Mouse (Mus musculus): ENCODE data around the gene Tpbgl. TPM values are rescaled to one million over a fixed set of nuclear protein-coding genes. Genes with fewer than 3 reads are reported as not detected.

Gene Tpbgl
- polyA plus RNA-seq, 1 experiment from 2014 or later = 0.32 TPM

DNA sequence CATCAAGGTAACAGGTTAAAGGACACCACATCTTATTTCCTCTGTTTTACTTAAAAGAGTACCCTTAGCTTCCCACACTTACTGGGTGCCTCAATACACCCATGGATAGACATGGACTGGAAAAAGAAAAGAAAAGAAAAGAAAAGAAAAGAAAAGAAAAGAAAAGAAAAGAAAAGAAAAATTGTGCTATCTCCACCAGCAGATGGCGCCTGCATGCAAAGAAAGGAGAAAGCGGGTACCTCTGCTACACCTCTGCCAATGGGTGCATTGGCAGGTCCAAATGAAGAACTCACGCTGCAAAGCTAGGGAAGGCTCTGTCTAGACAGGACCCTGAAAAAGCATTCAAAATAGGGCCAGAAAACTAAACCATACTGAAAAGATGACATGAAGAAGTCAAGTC lies 8.0 kb downstream of the Tpbgl start:
- 11% methylated on average over 3 of the region's 3 CpGs for WGBS

DNA sequence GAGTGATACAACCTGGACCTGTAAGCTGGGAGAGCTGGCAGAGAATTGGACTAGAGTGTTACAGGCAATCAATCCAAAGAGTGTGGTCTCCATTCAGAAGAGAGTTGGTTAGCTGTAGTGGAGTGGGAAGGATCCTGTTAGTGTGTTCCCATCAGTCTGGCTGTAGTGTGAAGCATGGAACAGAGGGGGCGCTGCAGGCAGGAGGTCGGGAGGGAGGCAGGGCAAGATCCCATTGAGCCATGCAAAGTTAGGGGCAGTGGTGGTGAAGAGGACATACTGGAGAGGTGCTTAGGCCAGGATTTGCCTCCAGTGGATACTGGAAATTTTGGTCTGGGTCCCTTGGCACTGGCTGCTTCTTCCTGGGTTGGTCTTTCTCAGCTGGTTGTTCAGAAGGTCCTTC lies 8.6 kb downstream of the Tpbgl start:
- ATAC-seq (no peak), DNase-seq (ENCODE audit: low spot score) (no peak)
- Histone ChIP-seq H3K4me3 (ENCODE audit: low read depth, low read length) (no peak overlapping the region), H3K27me3 (replicated peaks; ENCODE audit: control insufficient read depth, insufficient read depth, low read length) (no peaks in the 10 kb centered on the region), H3K9ac (ENCODE audit: low read length) (no peak overlapping the region), H3K4me1 (ENCODE audit: control insufficient read depth, insufficient read depth, low read length) (no peaks in the 10 kb centered on the region), H3K36me3 (ENCODE audit: control insufficient read depth, insufficient read depth, low read length) (no peaks in the 10 kb centered on the region), H3K4me2 (ENCODE audit: low read length) (no peak overlapping the region), H3K9me3 (replicated peaks; ENCODE audit: control insufficient read depth, low read length) (no peaks in the 10 kb centered on the region), H3K27ac (ENCODE audit: low read depth, low read length) (no peak overlapping the region)
- WGBS = 59% methylated on average over 2 of the region's 2 CpGs

More for the DNA sequence above, 8.0 kb downstream of the Tpbgl start:
- DNase-seq (ENCODE audit: low spot score) (peak; percentile 67), ATAC-seq (0 out of 2 replicates have a peak, but pooled peaks have one; percentile 50)
- no peak overlapping the region for H3K4me3 ChIP-seq (ENCODE audit: low read depth, low read length)
- H3K9ac ChIP-seq (ENCODE audit: low read length) = no peak overlapping the region
- H3K27ac ChIP-seq (ENCODE audit: low read depth, low read length) = no peak overlapping the region
- no peaks in the 10 kb centered on the region for H3K9me3 ChIP-seq (replicated peaks; ENCODE audit: control insufficient read depth, low read length)
- no peak overlapping the region for H3K4me2 ChIP-seq (ENCODE audit: low read length)
- H3K4me1 ChIP-seq (ENCODE audit: control insufficient read depth, insufficient read depth, low read length) = no peaks in the 10 kb centered on the region
- no peaks in the 10 kb centered on the region for H3K36me3 ChIP-seq (ENCODE audit: control insufficient read depth, insufficient read depth, low read length)
- H3K27me3 ChIP-seq (replicated peaks; ENCODE audit: control insufficient read depth, insufficient read depth, low read length) = no peaks in the 10 kb centered on the region

DNA sequence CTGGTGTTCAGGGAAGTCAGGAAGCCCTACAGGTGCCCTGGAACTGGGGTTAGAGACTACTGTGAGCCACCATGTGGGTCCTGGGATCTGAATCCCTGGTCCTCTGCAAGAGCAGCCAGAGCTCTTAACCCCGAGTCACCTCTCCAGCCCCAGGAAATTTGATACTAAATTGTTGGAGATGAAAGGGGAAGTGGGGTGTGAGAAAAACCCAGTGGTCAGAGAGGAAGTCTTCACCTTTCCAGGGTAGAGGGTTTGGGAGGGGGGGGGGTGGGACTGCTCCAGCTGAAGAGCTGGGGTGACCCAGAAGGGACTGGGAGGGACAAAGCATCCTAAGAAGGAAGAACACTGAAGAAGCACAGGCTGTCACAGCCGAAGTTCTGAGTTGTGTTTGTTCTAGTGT lies 19.3 kb downstream of the Tpbgl start:
- H3K4me2 ChIP-seq (ENCODE audit: low read length) = no peak overlapping the region
- no peaks in the 10 kb centered on the region for H3K9me3 ChIP-seq (replicated peaks; ENCODE audit: control insufficient read depth, low read length)
- no peak overlapping the region for H3K27ac ChIP-seq (ENCODE audit: low read depth, low read length)
- no peaks in the 10 kb centered on the region for H3K27me3 ChIP-seq (replicated peaks; ENCODE audit: control insufficient read depth, insufficient read depth, low read length)
- H3K36me3 ChIP-seq (ENCODE audit: control insufficient read depth, insufficient read depth, low read length) = peaks cover 4% of the 10 kb centered on the region
- DNase-seq (ENCODE audit: low spot score) (no peak), ATAC-seq (no peak)
- no peak overlapping the region for H3K4me3 ChIP-seq (ENCODE audit: low read depth, low read length)
- no peak overlapping the region for H3K9ac ChIP-seq (ENCODE audit: low read length)
- 73% methylated on average over 2 of the region's 2 CpGs for WGBS
- H3K4me1 ChIP-seq (ENCODE audit: control insufficient read depth, insufficient read depth, low read length) = no peaks in the 10 kb centered on the region

DNA sequence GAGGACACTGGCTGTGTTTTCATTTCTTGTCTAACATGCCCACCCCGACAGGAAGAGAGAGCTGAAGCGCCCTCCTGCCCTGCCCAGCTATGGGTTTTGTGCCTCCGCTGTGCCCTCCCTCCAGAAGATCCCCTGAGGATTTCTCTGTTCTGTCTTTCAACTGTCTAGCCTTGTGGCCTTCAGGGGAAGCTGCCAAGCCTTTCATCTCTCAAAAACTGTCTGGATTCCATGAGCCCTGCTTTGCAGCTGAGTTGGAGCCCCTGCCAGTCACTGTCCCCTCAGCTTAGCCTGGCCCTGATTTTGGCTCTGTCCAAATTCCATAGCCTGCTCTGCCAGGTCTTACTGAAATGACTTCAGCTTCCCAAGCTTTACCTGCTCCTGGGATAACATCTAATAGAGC lies 20.1 kb downstream of the Tpbgl start:
- Histone ChIP-seq H3K9me3 (replicated peaks; ENCODE audit: control insufficient read depth, low read length) (no peaks in the 10 kb centered on the region), H3K27ac (ENCODE audit: low read depth, low read length) (no peak overlapping the region), H3K27me3 (replicated peaks; ENCODE audit: control insufficient read depth, insufficient read depth, low read length) (no peaks in the 10 kb centered on the region), H3K36me3 (ENCODE audit: control insufficient read depth, insufficient read depth, low read length) (peaks cover 12% of the 10 kb centered on the region), H3K4me1 (ENCODE audit: control insufficient read depth, insufficient read depth, low read length) (no peaks in the 10 kb centered on the region), H3K4me3 (ENCODE audit: low read depth, low read length) (no peak overlapping the region), H3K9ac (ENCODE audit: low read length) (no peak overlapping the region), H3K4me2 (ENCODE audit: low read length) (no peak overlapping the region)
- 69% methylated on average over 3 of the region's 3 CpGs for WGBS
- no peak for ATAC-seq
- no peak for DNase-seq (ENCODE audit: low spot score)

DNA sequence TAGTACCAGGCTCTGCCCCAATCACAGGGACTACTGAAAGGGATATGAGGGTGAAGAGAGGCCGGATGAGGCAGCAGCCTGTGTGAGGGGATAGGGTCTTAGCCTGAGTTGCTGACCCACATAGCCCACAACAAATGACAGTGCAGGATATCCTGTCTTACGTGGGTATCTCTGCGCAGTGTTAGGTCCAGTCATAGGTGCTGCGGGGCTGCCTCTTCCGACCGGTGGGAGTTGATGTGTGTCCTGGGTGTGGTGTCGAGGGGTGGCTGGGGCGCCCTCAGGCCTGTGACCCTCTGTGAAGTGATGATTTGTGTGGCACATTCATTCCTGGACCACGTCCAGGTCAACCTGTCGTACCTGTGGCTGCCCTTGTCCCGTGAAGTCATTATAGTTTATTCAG lies 20.6 kb downstream of the Tpbgl start:
- Histone ChIP-seq H3K9ac (ENCODE audit: low read length) (no peak overlapping the region), H3K27ac (ENCODE audit: low read depth, low read length) (no peak overlapping the region), H3K4me2 (ENCODE audit: low read length) (no peak overlapping the region), H3K4me1 (ENCODE audit: control insufficient read depth, insufficient read depth, low read length) (no peaks in the 10 kb centered on the region), H3K27me3 (replicated peaks; ENCODE audit: control insufficient read depth, insufficient read depth, low read length) (no peaks in the 10 kb centered on the region), H3K9me3 (replicated peaks; ENCODE audit: control insufficient read depth, low read length) (no peaks in the 10 kb centered on the region), H3K4me3 (ENCODE audit: low read depth, low read length) (no peak overlapping the region), H3K36me3 (ENCODE audit: control insufficient read depth, insufficient read depth, low read length) (peaks cover 17% of the 10 kb centered on the region)
- ATAC-seq (no peak), DNase-seq (ENCODE audit: low spot score) (no peak)
- WGBS = 84% methylated on average over 11 of the region's 11 CpGs

DNA sequence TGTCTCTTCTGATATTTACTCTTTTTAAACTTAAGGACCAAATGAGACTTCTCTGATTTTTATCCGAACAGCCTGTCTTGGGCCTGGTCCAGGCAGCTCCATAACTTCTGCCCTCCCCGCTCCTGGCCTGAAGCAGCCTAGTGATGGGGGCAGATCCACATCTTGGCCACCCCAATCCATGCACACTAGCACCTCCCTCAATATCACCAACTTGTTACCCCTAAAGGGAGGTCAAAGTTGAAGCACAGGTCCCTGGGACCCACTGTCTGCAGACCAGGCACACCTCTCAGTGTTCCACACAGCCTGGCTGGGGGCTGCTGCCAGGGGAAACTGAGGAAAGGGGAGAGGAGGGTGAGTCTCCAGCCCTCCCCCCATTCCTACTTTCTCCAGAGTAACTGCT lies 21.8 kb downstream of the Tpbgl start:
- no peak overlapping the region for H3K9ac ChIP-seq (ENCODE audit: low read length)
- peaks cover 25% of the 10 kb centered on the region for H3K36me3 ChIP-seq (ENCODE audit: control insufficient read depth, insufficient read depth, low read length)
- no peak overlapping the region for H3K4me3 ChIP-seq (ENCODE audit: low read depth, low read length)
- DNase-seq (ENCODE audit: low spot score) (no peak), ATAC-seq (no peak)
- no peaks in the 10 kb centered on the region for H3K9me3 ChIP-seq (replicated peaks; ENCODE audit: control insufficient read depth, low read length)
- H3K4me1 ChIP-seq (ENCODE audit: control insufficient read depth, insufficient read depth, low read length) = no peaks in the 10 kb centered on the region
- no peak overlapping the region for H3K4me2 ChIP-seq (ENCODE audit: low read length)
- H3K27me3 ChIP-seq (replicated peaks; ENCODE audit: control insufficient read depth, insufficient read depth, low read length) = no peaks in the 10 kb centered on the region
- WGBS = 96% methylated on average over 2 of the region's 2 CpGs
- no peak overlapping the region for H3K27ac ChIP-seq (ENCODE audit: low read depth, low read length)

DNA sequence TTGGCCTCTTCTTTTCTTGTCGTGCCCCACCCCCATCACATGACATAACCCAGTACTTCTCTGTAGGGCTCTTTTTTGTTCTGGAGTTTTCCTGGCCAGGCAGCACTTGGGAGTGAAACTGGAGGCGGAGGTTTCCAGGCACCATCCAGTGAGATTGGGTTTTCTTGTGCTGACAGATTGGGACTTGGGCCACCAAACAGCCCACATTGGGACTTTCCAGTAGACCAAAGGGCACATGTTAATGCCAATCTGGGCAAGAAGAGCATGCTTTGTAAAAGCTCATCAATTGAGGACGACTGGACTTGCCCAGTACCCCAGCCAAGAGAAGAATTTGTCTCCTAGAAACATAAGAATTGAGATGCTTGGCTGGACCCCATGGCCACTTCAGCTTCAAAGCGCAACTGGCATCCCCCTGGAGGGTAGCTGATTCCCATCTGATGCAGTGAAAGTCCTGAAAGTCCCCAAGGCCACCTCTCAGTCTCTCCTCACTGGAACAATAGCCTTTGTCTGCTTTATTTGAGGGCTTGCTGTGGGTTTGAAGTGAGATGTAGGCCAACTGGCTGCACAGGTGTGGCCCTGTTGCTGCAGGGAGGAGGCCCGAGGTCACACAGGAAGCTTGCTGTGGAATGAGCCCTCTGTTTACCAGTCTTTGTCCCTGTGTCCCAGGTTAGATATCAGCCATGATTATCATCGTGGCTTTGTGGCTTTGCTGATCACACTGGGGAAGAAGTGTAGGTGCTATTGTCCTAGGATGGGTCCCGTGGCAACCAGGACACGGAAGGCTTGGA lies 22.8 kb downstream of the Tpbgl start:
- no peak overlapping the region for H3K9ac ChIP-seq (ENCODE audit: low read length)
- H3K36me3 ChIP-seq (ENCODE audit: control insufficient read depth, insufficient read depth, low read length) = peaks cover 25% of the 10 kb centered on the region
- H3K9me3 ChIP-seq (replicated peaks; ENCODE audit: control insufficient read depth, low read length) = no peaks in the 10 kb centered on the region
- no peak for DNase-seq (ENCODE audit: low spot score)
- 84% methylated on average over 8 of the region's 8 CpGs for WGBS
- H3K4me3 ChIP-seq (ENCODE audit: low read depth, low read length) = no peak overlapping the region
- no peaks in the 10 kb centered on the region for H3K27me3 ChIP-seq (replicated peaks; ENCODE audit: control insufficient read depth, insufficient read depth, low read length)
- H3K4me1 ChIP-seq (ENCODE audit: control insufficient read depth, insufficient read depth, low read length) = no peaks in the 10 kb centered on the region
- H3K27ac ChIP-seq (ENCODE audit: low read depth, low read length) = no peak overlapping the region
- ATAC-seq = no peak
- no peak overlapping the region for H3K4me2 ChIP-seq (ENCODE audit: low read length)

DNA sequence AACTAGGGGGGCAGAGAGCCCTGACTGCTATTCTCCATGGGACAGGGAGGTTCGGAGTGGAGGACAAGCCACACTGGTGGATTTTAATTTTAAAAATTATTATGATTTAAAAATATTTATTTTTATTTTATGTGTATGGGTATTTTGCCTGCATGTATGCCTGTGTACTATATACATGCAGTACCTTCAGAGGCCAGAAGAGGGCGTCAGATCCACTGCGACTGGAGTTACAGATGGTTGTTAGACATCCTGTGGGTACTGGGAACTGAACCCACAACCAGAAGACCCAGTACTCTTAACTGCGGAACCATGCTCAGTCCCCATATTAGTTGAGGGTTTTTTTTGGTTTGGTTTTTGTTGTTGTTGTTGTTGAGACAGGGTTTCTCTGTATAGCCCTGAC lies 28.2 kb downstream of the Tpbgl start:
- no peak overlapping the region for H3K9ac ChIP-seq (ENCODE audit: low read length)

DNA sequence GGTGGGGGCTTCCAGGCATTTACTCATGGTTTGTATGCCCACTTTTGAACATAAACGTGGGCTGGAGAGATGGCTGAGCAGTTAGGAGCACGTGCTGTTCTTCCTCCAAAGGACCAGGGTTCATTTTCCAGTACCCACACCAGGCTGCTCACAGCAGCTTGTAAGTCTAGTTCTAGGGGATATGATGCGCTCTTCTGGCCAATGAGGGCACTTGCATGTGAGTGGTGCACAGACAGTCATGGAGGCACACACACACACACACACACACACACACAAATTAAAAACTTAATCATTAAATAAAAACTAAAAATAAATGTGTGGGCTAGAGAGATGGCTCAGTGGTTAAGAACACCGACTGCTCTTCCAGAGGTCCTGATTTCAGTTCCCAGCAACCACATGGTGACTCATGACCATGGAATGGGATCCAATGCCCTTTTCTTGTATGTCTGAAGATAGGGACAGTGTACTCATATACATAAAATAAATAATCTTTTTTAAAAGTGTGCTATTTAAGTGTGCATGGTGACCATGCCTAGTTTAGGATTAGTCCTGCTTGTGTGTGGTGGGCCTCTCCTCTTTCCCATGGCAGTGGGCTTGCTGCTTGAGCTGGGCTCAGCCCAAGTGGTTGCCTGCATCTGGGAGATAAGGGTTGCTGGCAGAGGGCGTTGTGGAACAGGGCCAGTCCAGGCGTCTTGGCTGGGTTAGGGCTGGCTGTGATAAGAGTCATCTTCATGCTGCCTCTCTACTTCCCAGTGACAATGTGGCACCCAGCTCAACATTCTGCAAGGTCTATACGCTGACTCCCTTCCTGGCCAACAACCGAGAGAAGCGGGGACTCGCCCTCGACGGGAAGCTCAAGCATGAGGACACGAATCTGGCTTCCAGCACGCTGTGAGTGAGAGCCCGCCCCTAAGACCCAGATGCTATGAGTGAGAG lies 32.8 kb downstream of the Tpbgl start:
- peaks cover 39% of the 10 kb centered on the region for H3K36me3 ChIP-seq (ENCODE audit: control insufficient read depth, insufficient read depth, low read length)
- no peak overlapping the region for H3K4me3 ChIP-seq (ENCODE audit: low read depth, low read length)
- H3K9me3 ChIP-seq (replicated peaks; ENCODE audit: control insufficient read depth, low read length) = no peaks in the 10 kb centered on the region
- H3K27me3 ChIP-seq (replicated peaks; ENCODE audit: control insufficient read depth, insufficient read depth, low read length) = no peaks in the 10 kb centered on the region
- no peak overlapping the region for H3K9ac ChIP-seq (ENCODE audit: low read length)
- H3K27ac ChIP-seq (ENCODE audit: low read depth, low read length) = no peak overlapping the region
- DNase-seq (ENCODE audit: low spot score) = no peak
- no peak for ATAC-seq
- no peaks in the 10 kb centered on the region for H3K4me1 ChIP-seq (ENCODE audit: control insufficient read depth, insufficient read depth, low read length)
- no peak overlapping the region for H3K4me2 ChIP-seq (ENCODE audit: low read length)
- 85% methylated on average over 15 of the region's 15 CpGs for WGBS

More for the DNA sequence above, 28.2 kb downstream of the Tpbgl start:
- ATAC-seq (no peak), DNase-seq (ENCODE audit: low spot score) (no peak)
- Histone ChIP-seq H3K36me3 (ENCODE audit: control insufficient read depth, insufficient read depth, low read length) (peaks cover 54% of the 10 kb centered on the region), H3K9me3 (replicated peaks; ENCODE audit: control insufficient read depth, low read length) (no peaks in the 10 kb centered on the region), H3K4me3 (ENCODE audit: low read depth, low read length) (no peak overlapping the region), H3K4me1 (ENCODE audit: control insufficient read depth, insufficient read depth, low read length) (no peaks in the 10 kb centered on the region), H3K4me2 (ENCODE audit: low read length) (no peak overlapping the region), H3K27me3 (replicated peaks; ENCODE audit: control insufficient read depth, insufficient read depth, low read length) (no peaks in the 10 kb centered on the region), H3K27ac (ENCODE audit: low read depth, low read length) (no peak overlapping the region)
- 73% methylated on average over 4 of the region's 4 CpGs for WGBS
